Mouse (Mus musculus) adrenal gland, postnatal 25 days (tissue): ENCODE data around the gene Ptov1. TPM values are rescaled to one million over a fixed set of nuclear protein-coding genes. Genes with fewer than 3 reads are reported as not detected.

Experiments used
- DNase-seq: peaks from one replicate; pipeline ENCODE4 v3.0.0; 2021; ENCODE audit warnings: mixed read lengths
- microRNA-seq, 2 experiments: library from miRNA; unstranded; fragments of <30 nt; microRNA quantifications; one replicate each; pipeline ENCODE4 v1.2.0; 2021
- total RNA-seq: library from RNA; stranded (reverse); gene quantifications from 2 replicates; pipeline ENCODE4 v1.2.3, GENCODE M21; 2021

The Ptov1 gene
- total RNA-seq, 1 experiment from 2014 or later: 326 TPM

GRCm38 (mm10) chr7:44814423-44814822, 55.2 kb downstream of the Ptov1 start:
- no peak for DNase-seq

- DNase-seq: no peak
These were observed 55.6 kb downstream of the Ptov1 start for GRCm38 (mm10) chr7:44813985-44814384.

Small RNA genes within 50 kb of the gene (microRNA-seq; reads per million reads assigned to microRNA genes)
- 0 reads per million in 2 experiments for gene Mir707

Other genes starting within 250 kb of the Ptov1 start
- gene Myh14, start 198.9 kb downstream of the Ptov1 start, total RNA-seq: 2.8 and 4.3 TPM in 2 replicates
- not detected in 2 replicates for gene Izumo2, start 161.0 kb downstream of the Ptov1 start, total RNA-seq
- gene Vrk3, start 121.4 kb downstream of the Ptov1 start, total RNA-seq: 58.7 and 59.3 TPM in 2 replicates
- 0.71 and 0.88 TPM in 2 replicates for gene Zfp473, start 118.7 kb downstream of the Ptov1 start, total RNA-seq
- 40.5 and 44.4 TPM in 2 replicates for gene Nup62, start 53.7 kb downstream of the Ptov1 start, total RNA-seq
- gene Il4i1, start 53.4 kb downstream of the Ptov1 start, total RNA-seq: 2.8 and 3.4 TPM in 2 replicates
- gene Atf5, start 53.1 kb downstream of the Ptov1 start, total RNA-seq: 108 and 165 TPM in 2 replicates
- gene Akt1s1, start 20.8 kb downstream of the Ptov1 start, total RNA-seq: 116 and 138 TPM in 2 replicates
- gene Tbc1d17, start 20.7 kb downstream of the Ptov1 start, total RNA-seq: 62.1 and 88.5 TPM in 2 replicates
- 53.2 and 55.8 TPM in 2 replicates for gene Pnkp, start 12.6 kb downstream of the Ptov1 start, total RNA-seq
- gene Med25, start 22.9 kb upstream of the Ptov1 start, total RNA-seq: 93.7 and 103 TPM in 2 replicates
- gene Fuz, start 26.3 kb upstream of the Ptov1 start, total RNA-seq: 37.4 and 37.8 TPM in 2 replicates
- gene Ap2a1, start 59.7 kb upstream of the Ptov1 start, total RNA-seq: 83.7 and 115 TPM in 2 replicates
- gene Tsks, start 73.4 kb upstream of the Ptov1 start, total RNA-seq: not detected in 2 replicates
- gene Cpt1c, start 105.1 kb upstream of the Ptov1 start, total RNA-seq: 13.3 and 16.5 TPM in 2 replicates
- 177 and 221 TPM in 2 replicates for gene Prmt1, start 116.8 kb upstream of the Ptov1 start, total RNA-seq
- gene Irf3, start 127.9 kb upstream of the Ptov1 start, total RNA-seq: 138 and 151 TPM in 2 replicates
- 18.7 and 24.4 TPM in 2 replicates for gene Bcl2l12, start 128.9 kb upstream of the Ptov1 start, total RNA-seq
- gene Scaf1, start 146.6 kb upstream of the Ptov1 start, total RNA-seq: 86.4 and 99.4 TPM in 2 replicates
- gene Rras, start 148.2 kb upstream of the Ptov1 start, total RNA-seq: 94.0 and 102 TPM in 2 replicates
- 71.1 and 78.5 TPM in 2 replicates for gene Prr12, start 183.1 kb upstream of the Ptov1 start, total RNA-seq
- 46.5 and 67.2 TPM in 2 replicates for gene Nosip, start 192.6 kb upstream of the Ptov1 start, total RNA-seq
- 19.2 and 21.4 TPM in 2 replicates for gene Prrg2, start 192.9 kb upstream of the Ptov1 start, total RNA-seq
- gene Rcn3, start 222.4 kb upstream of the Ptov1 start, total RNA-seq: 27.7 and 33.5 TPM in 2 replicates
- 88.4 and 96.1 TPM in 2 replicates for gene Fcgrt, start 234.1 kb upstream of the Ptov1 start, total RNA-seq